Mouse (Mus musculus) thymus, postnatal 25 days (tissue): ENCODE data around the gene Bsdc1.
"Not testable (repeated sequence)": the region's sequence is repeated elsewhere in the genome, so short reads cannot be mapped to it uniquely, and the experiment has no call there.

Experiments used
- DNase-seq: peaks from one replicate; pipeline ENCODE4 v3.0.0; 2022

Bsdc1 gene

GRCm38 (mm10) chr4:129461183-129461960 is at the start of gene Bsdc1:
Bsdc1 (plus strand) TSS chr4:129461581.
- DNase-seq, result peak; percentile 100

- DNase-seq, result no peak
Observed at GRCm38 (mm10) chr4:129415892-129416291, 45.5 kb upstream of the Bsdc1 start.

DNA sequence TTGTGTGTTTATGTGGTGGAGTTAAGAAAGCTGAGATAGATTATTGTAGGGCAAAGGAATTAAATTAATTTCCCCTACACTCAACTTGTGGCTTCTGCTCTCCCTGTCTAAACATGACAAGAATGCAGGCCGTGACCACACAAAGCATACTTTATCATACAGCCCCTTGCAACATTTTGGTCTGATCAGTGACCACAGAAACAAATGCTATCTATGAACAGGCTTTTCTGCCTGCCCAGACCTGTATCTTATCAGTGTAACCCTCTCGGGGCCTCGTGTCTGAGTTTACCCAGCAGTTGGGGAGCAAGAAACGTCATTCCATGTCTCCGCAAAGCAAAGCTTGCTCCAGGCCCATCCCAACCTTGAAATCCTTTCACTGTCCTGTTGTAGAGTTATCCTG is 44.9 kb upstream of the Bsdc1 start:
- DNase-seq, result no peak

DNA sequence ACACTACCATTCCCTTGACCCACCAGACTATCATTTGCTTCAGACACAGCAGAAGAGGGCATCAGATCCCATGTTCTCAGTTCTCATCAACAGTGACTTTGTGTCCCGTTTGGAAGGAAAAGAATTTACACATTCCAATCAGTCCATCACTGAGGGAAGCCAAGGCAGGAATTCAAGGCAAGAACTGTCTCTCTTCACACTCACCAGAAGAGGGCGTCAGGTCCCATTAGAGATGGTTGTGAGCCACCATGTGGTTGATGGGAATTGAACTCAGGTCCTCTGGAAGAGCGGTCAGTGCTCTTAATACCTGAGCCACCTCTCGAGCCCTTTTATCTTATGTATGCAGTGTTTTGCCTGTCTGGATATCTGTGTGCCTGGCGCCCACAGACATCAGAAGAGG is 43.1 kb upstream of the Bsdc1 start:
- DNase-seq, result no peak

DNA sequence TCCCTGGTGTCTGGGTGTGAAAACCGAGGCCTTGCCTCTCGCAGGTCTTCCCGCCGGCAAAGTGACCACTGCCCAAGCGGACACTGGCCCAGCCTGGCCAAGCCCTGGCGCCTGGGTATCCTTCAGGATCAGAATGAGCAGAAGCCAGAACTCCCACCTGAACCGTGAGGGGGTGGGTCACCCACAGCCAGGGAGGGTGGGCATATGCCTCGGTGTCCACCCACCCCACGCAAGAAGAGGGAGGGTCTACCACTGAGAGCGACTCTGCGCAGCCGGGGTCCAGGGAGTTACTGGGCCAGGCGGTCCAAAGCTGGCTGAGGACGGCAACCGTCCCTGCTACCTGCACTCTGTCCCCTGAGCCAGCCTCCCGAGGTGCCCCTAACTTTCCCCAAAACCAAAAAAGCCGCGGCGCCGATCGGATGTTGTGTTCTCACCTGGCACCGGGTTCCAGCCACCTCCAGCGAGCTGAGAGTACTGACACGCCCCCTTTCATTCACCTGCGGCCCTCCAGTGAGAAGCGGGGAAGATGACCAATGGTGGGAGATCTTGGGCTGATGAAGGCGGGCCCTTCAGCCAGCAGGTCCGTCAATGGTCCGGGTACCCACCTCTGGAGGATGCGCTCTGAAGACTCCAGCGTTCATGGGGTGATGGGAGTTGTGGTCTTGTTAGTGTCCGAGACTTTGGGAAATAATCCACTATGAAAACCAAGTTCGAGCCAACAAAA is 20.9 kb upstream of the Bsdc1 start, which contains the start of gene Zbtb8b:
Gene Zbtb8b, minus strand, starts transcription at position 514 of the 724 bp plus-strand sequence.
- peak; percentile 3 for DNase-seq

GRCm38 (mm10) chr4:129441145-129441544 is 20.2 kb upstream of the Bsdc1 start:
- DNase-seq, result peak; percentile 2

DNA sequence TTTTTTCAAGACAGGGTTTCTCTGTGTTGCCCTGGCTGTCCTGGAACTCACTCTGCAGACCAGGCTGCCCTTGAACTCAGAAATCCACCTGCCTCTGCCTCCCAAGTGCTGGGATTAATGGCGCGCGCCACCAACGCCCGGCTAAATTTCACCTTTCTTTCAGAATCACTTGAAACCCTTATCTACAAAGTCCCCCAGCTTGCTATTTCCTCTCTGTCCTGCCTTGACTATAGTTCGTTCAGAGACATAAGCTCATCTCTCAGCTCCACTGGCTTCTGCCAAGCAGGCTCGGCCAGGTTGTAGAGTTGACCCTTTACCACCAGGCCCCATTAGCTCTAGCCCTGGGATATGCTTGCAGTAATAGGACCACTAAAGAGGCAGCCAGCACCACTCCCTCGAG is 14.0 kb upstream of the Bsdc1 start:
- DNase-seq, result no peak

DNA sequence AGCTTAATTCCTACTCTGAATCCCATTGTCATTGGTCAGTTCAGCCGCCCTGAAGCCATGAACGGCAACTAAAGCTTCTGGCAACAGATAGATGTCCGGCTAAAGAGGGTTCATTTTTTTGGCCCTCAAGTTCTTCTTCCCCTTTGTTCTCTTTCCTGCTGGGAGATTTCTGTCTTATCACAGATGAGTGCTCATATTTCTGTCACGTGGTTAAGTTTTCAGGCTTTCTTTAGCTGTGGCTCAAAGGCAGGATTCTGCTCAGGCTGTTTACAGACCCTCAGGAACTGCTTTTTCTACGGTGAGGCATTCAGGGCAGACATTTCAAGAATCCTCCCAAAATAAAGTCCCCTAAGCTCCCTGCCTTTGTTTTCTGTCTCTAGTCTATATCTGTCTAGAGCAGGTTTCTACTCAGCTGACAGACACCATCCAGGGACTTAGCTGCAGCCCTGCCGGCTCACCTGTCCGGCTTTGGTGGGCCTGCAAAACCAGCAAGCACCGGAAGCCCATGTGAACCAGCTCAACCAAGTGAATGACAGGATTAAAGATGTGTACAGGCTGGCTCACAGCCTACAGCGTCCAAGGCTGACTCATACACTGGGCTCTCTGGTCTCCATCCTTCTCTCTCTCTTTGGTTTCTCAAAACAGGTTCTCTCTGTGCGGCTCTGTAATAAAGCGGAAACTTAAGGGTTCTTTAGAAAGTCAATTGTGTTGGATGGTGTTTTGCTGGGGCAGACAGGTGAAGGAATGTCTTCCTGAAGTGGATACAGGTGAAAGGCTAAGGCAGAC is 13.4 kb upstream of the Bsdc1 start:
- DNase-seq, result no peak

DNA sequence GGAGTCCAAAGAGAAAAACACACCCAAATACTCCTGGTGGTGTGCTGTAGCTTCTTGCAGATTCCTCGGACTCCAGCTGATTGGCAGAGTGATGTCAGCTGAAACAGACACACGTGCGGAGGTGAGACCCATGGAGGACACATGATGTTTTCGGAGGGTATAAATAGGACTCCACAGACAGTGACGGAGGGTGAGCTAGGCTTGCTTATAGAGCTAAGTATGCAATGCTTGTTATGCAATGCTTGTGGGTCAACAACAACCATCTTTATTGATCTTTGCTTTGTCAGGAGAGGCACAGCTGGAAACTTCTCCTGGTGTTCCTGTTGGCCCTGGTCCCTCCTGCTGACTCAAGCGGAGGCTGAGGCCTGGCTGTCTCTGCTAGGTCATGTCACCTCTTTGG is 12.7 kb upstream of the Bsdc1 start:
- DNase-seq, result no peak

DNA sequence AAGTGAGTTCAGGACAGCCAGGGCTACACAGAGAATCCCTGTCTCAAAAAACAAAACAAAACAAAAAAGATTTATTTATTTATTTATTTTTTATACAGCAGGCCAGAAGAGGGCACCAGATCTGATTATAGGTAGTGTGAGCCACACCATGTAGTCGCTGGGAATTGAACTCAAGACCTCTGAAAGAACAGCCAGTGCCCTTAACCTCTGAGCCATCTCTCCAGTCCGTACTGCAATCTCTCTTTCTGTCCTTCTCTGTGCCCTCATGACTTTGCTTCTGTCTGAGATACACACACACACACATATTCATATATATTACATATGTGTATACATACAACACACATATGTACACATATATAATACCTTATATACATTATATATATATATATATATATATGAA is 10.5 kb upstream of the Bsdc1 start:
- DNase-seq, result no peak

GRCm38 (mm10) chr4:129451471-129452169 is 9.8 kb upstream of the Bsdc1 start:
- no peak for DNase-seq

DNA sequence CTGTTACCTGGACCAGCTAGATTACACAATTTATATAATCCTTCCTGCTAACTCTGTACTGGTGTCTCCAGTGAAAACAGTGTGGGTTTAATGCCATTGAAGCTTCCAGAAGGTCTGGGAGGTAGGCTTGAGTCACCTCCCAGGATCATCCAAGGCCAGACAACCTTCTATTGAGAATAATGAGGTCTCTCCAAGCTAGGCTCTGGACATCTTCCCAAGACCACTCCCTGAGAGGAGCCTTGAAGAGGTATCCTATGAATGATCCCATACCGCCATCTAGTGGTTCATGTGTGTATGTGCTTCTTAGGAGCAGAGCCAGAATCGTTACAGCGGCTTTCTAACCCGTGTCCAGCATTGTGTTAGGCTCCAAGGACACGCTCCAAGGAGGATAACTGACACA is 6.1 kb upstream of the Bsdc1 start:
- DNase-seq, result peak; percentile 57

GRCm38 (mm10) chr4:129456126-129456525 is 5.3 kb upstream of the Bsdc1 start:
- DNase-seq, result no peak

DNA sequence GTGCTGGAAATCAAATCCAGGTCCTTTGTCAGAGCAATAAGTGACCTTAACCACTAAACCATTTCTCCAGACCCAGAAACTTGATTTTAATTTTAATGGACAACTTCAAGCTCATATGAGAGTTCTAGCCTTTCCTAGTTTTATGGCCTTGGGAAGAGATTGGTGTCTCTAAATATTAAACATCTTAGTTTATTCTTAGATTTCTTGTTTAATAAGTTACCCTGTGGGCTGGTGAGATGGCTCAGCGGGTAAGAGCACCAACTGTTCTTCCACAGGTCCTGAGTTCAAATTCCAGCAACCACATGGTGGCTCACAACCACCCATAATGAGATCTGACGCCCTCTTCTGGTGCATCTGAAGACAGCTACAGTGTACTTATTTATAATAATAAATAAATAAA is 4.1 kb upstream of the Bsdc1 start:
- DNase-seq, result not testable (repeated sequence)

DNA sequence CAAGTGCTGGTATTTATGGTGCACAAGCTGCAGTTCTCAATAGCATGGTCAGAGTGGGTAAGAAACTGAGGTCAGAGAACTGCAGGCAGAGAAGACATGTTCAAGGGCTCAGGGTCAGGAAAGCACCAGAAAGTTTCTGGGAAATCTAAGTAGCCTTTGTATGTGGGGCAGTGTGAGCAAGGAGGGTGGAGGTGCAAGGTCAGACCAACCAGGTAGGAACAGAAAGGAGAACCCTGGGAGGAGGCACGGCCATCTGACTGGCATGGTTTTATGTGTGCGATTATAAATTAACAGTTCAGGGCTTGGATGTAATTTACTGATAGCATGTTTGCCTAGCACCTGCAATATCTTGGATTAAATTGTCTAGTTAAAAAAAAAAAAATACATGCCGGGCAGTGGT is 1.7 kb upstream of the Bsdc1 start:
- no peak for DNase-seq

- DNase-seq, result no peak
Observed at GRCm38 (mm10) chr4:129460827-129461182, 576 bp upstream of the Bsdc1 start.

DNA sequence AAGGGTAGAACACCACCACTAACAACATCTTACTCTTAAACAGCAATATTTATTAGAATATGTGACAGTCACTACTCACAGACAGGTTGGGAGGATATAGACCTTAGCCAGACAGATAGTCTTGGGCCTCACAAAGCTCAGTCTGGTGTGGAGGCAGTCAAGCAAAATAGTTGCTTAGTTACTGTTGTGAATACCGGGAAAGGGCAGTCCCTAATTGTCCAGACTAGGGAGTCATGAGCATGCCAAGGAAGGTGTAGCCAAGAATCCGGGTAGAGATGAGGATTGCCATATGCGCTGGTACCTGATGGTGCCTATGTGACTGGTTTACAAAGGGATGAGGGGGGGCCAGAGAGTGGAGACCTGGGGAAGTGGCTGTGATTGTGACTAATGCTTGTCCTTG is 737 bp downstream of the Bsdc1 start:
- no peak for DNase-seq

- no peak for DNase-seq
Observed at GRCm38 (mm10) chr4:129463097-129464059, 2.0 kb downstream of the Bsdc1 start.

DNA sequence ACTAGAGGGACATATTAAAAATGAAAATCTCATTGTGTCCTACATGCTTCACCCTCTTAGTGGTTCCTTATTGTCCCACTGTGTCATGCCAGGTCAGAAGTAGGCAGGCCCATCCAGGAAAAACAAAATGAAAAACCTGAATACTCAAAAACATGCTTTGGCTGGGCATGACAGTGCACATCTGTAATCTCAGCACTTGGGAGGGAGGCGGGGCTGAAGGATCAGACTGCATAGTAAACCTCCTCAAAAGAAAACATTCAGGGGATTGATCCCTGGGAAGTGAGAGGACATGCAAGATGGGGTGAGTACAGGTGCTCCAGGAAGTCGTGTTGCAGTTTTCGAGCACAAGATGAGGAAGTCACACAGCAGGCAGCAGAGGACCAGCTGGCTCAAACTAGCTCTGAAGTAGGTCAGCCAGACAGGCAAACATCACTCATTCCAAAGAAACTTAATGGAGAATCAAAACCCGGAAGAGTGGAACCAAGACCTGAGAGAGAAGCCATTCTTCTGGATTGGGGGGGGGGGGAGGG is 3.0 kb downstream of the Bsdc1 start:
- no peak for DNase-seq

GRCm38 (mm10) chr4:129476047-129476446 is 14.7 kb downstream of the Bsdc1 start:
- DNase-seq, result no peak

GRCm38 (mm10) chr4:129479863-129480262 is 18.5 kb downstream of the Bsdc1 start:
- DNase-seq, result no peak

DNA sequence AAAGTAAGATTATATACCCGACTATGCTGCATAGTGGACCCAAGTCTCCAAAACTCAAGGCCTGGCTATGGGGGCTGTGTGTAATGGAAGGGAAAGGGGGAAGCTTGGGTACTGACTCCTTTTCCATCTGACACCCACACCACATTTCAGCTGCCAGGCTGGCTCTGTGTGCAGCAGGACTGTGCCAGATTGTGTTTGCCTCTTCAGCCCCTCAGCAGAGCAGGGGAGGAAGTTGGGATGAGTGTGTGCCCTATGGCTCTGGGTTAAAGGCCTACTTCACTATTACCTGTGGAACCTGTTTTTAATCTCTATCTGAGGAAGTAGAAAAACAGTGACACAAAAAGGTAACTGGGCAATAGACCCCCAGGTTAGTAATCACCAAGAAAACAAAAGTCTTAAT is 19.7 kb downstream of the Bsdc1 start:
- DNase-seq, result no peak
